Mouse (Mus musculus) kidney, adult 2 months (tissue): ENCODE measurements around the gene Efs. TPM values are rescaled to one million over a fixed set of nuclear protein-coding genes. Genes with fewer than 3 reads are reported as not detected.

Source experiments
- DNase-seq: peaks from one replicate; pipeline ENCODE4 v3.0.0; 2021
- H3K27ac ChIP-seq: fragments of 200-500 bp; 2 replicates; pipeline ENCODE4 v1.5.1; 2012; ENCODE audit warnings: low read depth, low read length, control low read depth, inconsistent platforms; ENCODE audit not compliant: insufficient read depth
- H3K27me3 ChIP-seq: fragments of 200-500 bp; replicated peaks from 2 replicates; pipeline ENCODE4 v1.6.1; 2012; ENCODE audit warnings: mild to moderate bottlenecking, moderate library complexity, low read length, inconsistent platforms; ENCODE audit not compliant: control insufficient read depth, insufficient read depth
- H3K36me3 ChIP-seq: fragments of 200-500 bp; 2 replicates; pipeline ENCODE4 v1.6.1; 2012; ENCODE audit warnings: mild to moderate bottlenecking, moderate library complexity, low read length, inconsistent platforms; ENCODE audit not compliant: control insufficient read depth, insufficient read depth
- H3K4me1 ChIP-seq: fragments of 200-500 bp; 2 replicates; pipeline ENCODE4 v1.6.1; 2011; ENCODE audit warnings: low read length; ENCODE audit not compliant: control insufficient read depth, insufficient read depth
- H3K4me3 ChIP-seq: fragments of 200-500 bp; 2 replicates; pipeline ENCODE4 v1.5.1; 2011; ENCODE audit warnings: mild to moderate bottlenecking, low read depth, low read length, control low read depth; ENCODE audit not compliant: insufficient read depth
- CTCF ChIP-seq: fragments of 200-500 bp; conservative IDR thresholded peaks from 2 replicates; pipeline ENCODE4 v1.5.1; 2011; ENCODE audit warnings: low read depth, mild to moderate bottlenecking, control low read depth, low read length, moderate library complexity, mixed read lengths; ENCODE audit not compliant: insufficient read depth, insufficient read length
- POLR2A ChIP-seq: fragments of 200-500 bp; IDR thresholded peaks from one replicate; pipeline ENCODE4 v1.6.1; 2011; ENCODE audit warnings: low read depth, low read length, control low read depth
- WGBS: fragments of 180-500 bp; shearing (Covaris S2); methylation state at CpG from one replicate; pipeline ENCODE4 v1.1.7; 2018; 5-methylcytosine and 5-hydroxymethylcytosine counted together
- polyA plus RNA-seq: library from polyadenylated mRNA; depleted of rRNA; stranded (reverse); fragments of >200 nt; gene quantifications from 2 replicates; pipeline ENCODE4 v1.2.3, GENCODE M21; 2012

The Efs gene
- polyA plus RNA-seq, 1 experiment = 1.8 TPM

DNA sequence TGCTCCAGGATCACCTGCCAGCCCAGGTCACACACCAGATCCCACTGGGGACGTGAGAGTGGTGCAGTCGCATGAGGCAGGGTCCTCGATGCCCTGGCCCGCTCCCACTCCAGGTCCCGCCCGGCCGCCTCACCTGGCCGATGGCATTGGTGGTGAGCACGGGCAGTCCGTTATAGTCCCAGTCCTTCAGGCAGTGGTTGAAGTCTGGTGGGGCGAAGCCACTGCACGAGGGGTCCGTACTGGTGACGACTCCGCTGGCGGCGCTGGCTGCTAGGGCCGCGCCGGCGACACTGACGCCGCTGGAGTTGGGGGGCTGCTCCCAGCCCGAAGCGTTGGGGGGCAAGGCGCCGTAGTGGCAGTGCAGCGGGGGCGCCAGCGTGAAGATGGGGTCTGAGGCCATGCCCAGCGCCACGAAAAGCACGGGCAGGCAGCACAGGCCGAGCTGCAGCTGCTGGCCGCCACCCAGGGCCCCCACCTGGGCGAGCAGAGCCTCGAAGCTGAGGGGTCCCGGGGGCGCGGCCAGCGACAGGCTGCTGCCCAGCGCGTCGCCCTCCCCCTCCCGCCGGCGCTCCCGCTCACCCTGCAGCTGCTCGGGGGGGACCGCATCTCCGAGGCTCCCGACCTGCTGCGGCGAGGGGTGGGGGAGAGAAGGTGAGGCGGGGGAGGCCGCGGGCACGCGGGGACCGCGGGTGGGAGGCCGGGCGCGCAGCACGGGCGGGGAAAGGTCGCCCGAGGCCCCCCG is 13.6 kb downstream of the Efs start:
- no peak for TF ChIP-seq CTCF
- no peak for TF ChIP-seq POLR2A
- peak overlapping the region; percentile 93 for H3K4me3 ChIP-seq
- H3K27me3 ChIP-seq = no peaks in the 10 kb centered on the region
- DNase-seq = no peak
- no peaks in the 10 kb centered on the region for H3K36me3 ChIP-seq
- WGBS = 7% methylated on average over 65 of the region's 69 CpGs
- no peak overlapping the region for H3K27ac ChIP-seq
- H3K4me1 ChIP-seq = 0 out of 2 replicates have a peak, but pooled peaks cover 3% of the 10 kb centered on the region

DNA sequence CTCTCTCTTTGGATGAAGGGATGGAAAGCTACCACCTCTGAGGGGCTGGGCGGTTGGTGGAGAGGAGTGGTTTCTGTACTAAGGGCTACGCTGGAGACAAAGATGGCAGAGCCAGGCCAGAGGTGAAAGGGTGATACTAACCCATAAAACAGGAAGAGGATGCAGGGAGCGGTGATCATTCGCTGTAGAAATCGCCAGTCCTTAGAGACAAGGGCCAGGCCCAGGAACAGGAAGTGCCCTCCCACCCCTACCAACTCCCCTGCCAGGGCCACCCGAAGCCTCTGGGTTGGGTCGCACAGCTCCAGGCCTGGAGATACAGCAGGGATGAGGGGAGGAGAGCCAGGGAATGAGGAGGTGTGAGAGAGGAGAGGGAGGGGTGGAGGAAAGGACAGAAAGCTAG is 17.2 kb downstream of the Efs start:
- H3K4me3 ChIP-seq = no peak overlapping the region
- no peaks in the 10 kb centered on the region for H3K27me3 ChIP-seq
- 0 out of 2 replicates have a peak, but pooled peaks cover 3% of the 10 kb centered on the region for H3K4me1 ChIP-seq
- no peaks in the 10 kb centered on the region for H3K36me3 ChIP-seq
- no peak for DNase-seq
- 66% methylated on average over 7 of the region's 7 CpGs for WGBS
- no peak for TF ChIP-seq CTCF
- TF ChIP-seq POLR2A = no peak
- no peak overlapping the region for H3K27ac ChIP-seq

DNA sequence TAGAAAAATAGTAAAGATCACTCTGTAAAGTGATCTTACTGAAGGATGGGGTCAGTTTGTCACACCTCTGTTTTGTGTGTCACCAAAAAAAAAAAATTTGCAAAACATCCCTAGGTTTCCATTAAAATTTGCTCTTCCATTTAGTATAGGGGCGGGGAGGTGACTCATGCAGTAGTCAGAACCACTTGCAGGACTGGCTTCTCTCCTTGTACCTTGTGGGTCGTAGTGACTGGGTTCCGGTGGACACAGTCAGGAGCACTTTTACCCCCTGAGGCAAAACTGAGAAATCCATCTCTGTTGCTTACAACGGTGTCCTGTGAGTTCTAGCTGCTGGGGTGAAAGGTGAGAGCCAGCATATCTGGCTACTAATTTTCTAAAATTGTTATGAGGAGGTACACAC is 22.3 kb downstream of the Efs start:
- Histone ChIP-seq H3K27me3 (no peaks in the 10 kb centered on the region), H3K4me1 (peaks cover 5% of the 10 kb centered on the region; the same call in 1 of the 2 replicates), H3K27ac (no peak overlapping the region), H3K4me3 (no peak overlapping the region), H3K36me3 (no peaks in the 10 kb centered on the region; the same call in 1 of the 2 replicates)
- no peak for DNase-seq
- WGBS = 78% methylated on average over 4 of the region's 4 CpGs
- no peak for TF ChIP-seq POLR2A
- TF ChIP-seq CTCF = no peak

DNA sequence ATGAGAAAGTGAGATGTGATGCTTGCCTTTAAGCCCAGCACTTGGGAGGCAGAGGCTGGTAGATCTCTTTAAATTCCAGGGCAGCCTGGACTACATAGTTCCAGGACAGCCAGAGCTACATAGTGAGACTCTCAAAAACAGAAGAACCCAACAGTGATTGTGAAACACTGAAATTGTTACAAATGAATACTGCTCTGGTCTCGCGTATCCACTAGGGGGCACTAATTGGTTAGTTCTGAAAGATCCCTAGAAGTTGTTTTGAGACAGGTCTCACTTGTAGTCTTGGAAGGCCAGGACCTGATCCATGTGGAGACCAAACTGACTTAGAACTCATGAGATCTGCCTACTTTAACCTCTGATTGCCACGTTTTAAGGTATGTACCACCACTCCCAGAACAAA is 25.5 kb downstream of the Efs start:
- Histone ChIP-seq H3K36me3 (peaks cover 11% of the 10 kb centered on the region), H3K27me3 (no peaks in the 10 kb centered on the region), H3K27ac (no peak overlapping the region), H3K4me1 (peaks cover 8% of the 10 kb centered on the region; the same call in 1 of the 2 replicates), H3K4me3 (no peak overlapping the region)
- WGBS = under 1% methylated on average over 3 of the region's 3 CpGs
- TF ChIP-seq POLR2A = no peak
- TF ChIP-seq CTCF = peak; percentile 41
- peak; percentile 89 for DNase-seq

DNA sequence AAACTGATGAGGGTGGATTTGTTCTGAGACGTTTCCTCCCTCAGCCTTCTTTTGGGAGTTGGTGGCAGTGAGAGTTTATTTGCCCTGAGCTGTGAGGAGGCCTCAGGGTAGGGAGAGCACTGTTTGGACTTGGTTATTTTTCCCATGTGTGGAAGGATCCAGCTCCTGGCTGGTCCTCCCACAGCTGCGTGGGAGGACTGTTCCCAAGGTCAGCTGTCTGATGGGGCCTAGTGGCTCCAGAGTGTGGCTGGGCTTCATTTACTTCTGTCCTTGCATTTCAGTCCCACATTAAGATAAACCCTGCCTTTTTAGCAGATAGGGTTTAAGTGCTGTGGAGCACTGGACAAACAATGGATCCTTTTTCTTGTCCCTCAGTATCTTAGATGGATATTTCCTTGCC is 28.5 kb downstream of the Efs start:
- no peak overlapping the region for H3K27ac ChIP-seq
- DNase-seq = no peak
- H3K4me1 ChIP-seq = peaks cover 12% of the 10 kb centered on the region; the same call in 1 of the 2 replicates
- 25% methylated on average over 2 of the region's 2 CpGs for WGBS
- no peak for TF ChIP-seq POLR2A
- no peak for TF ChIP-seq CTCF
- H3K36me3 ChIP-seq = peaks cover 11% of the 10 kb centered on the region
- no peaks in the 10 kb centered on the region for H3K27me3 ChIP-seq
- no peak overlapping the region for H3K4me3 ChIP-seq

DNA sequence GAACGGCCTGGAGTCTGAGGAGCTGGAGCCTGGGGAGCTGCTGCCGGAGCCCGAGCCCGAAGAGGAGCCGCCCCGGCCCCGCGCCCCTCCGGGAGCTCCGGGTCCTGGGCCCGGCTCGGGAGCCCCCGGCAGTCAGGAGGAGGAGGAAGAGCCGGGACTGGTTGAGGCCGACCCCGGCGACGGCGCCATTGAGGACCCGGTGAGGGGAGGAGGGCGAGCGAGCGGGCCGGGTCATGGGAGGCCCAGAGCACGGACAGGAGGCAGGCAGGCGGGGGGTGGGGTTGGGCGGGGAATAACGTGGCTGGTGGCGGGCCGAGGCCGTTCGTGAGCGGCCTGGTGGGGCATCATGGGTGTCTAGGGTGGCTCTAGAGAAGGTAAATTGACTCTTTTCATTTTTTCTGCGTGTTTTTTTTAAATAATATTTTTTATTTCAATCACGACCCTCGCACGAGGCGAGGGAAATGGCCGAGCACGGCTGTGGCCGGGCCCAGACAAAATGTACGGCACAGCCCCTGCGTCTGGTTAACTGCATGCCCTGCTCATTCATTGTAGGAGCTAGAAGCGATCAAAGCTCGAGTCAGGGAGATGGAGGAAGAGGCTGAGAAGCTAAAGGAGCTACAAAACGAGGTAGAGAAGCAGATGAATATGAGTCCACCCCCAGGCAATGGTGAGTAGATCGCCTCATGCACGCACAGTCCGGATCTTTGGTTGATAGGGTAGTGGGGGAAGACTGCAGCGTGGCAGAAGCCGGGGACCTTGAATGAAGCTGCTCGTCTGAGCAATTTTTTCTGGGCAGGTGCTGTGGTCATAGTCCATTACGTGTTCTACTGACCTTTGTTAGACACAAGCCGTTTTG is 31.4 kb downstream of the Efs start:
- TF ChIP-seq POLR2A (no peak), CTCF (no peak)
- DNase-seq = peak; percentile 75
- Histone ChIP-seq H3K27me3 (no peaks in the 10 kb centered on the region), H3K4me1 (peaks cover 7% of the 10 kb centered on the region; the same call in 1 of the 2 replicates), H3K4me3 (peak overlapping the region; percentile 99), H3K36me3 (peaks cover 11% of the 10 kb centered on the region), H3K27ac (peak overlapping the region; percentile 95)
- 1% methylated on average over 54 of the region's 54 CpGs for WGBS
